Mouse (Mus musculus) kidney, adult 18-20 months (tissue): Measurements from ENCODE around the gene Zfand2a.

Experiments
- DNase-seq: peaks from one replicate; pipeline ENCODE4 v3.0.0; 2021

Zfand2a gene

DNA sequence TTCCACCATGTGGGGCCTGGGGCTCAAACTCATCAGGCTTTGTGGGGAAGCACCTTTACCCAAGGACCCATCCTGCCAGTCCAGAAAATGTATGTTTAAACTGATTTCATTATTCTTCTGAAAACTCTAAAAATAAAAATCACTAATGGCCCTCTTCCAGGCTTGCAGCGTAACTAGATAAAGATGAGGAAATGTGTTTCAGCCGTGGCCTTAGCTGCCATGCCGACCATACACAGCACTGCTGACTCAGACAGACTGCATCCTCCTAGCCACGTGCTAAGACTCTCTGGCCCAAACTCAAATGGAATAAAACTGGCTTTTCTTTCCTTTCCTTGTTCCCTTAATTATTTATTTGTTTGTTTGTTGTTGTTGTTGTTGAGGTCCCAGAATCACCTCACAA lies 19.5 kb downstream of the Zfand2a start:
- DNase-seq = no peak

DNA sequence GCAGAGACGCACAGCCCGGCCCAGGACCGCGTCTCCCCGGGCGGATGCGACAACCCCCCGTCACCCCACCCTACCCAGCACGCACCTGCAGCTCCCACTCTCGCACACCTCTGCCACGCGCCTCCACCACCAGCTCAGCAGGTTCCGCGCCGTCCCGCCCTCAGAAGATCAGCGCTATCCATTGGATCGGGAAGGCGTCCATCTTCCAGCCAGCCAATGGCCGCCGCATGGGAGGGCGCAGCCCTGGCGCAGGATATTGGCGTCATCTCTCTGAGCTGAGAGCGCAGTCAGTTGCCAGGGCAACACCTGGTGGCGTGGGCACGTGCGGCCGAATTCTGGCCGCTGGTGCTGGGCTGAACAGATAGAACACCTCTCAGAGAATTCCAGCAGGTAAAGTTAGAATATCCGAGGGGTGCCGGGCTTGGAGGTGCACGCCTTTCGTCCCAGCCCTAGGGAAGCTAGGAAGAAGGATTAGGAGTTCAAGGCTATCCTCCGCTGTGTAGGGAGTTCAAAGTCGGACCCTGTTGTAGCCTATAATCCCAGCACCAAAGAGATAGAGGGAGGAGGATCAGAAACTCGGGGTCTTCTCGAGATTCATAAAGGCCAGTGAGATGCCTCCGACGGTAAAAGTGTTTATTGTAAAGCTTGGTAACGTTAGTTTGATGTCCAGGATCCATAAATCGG lies 23.8 kb downstream of the Zfand2a start, which contains the start of gene 3110082I17Rik:
Gene 3110082I17Rik, minus strand, starts transcription at position 144 of the 684 bp plus-strand sequence.
- peak; percentile 99 for DNase-seq

GRCm38 (mm10) chr5:139459938-139460337 lies 24.4 kb downstream of the Zfand2a start:
- no peak for DNase-seq

DNA sequence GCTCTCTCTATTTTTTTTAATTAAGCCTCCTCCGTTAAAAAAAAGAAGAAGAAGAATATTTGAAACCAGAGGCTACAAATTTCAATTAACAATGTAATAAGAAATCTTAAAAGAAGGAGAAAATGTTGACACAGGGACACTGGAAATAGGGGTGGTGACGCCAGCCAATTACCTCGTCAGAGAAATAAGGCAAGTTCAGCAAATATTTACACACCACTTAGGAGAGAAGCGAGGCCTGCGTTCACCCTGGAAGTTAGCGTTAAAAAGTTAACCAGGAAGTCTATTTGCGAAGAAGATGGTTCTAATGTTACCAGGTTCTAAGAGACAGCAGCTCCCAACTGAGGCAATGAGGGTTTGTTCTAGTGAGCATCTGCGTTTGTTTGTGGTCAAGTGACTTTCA lies 27.1 kb downstream of the Zfand2a start:
- DNase-seq = no peak

GRCm38 (mm10) chr5:139455166-139455565 lies 29.2 kb downstream of the Zfand2a start:
- DNase-seq = no peak

- DNase-seq = no peak
These were observed 31.3 kb downstream of the Zfand2a start for GRCm38 (mm10) chr5:139453031-139453430.

GRCm38 (mm10) chr5:139449926-139450325 lies 34.4 kb downstream of the Zfand2a start:
- no peak for DNase-seq

DNA sequence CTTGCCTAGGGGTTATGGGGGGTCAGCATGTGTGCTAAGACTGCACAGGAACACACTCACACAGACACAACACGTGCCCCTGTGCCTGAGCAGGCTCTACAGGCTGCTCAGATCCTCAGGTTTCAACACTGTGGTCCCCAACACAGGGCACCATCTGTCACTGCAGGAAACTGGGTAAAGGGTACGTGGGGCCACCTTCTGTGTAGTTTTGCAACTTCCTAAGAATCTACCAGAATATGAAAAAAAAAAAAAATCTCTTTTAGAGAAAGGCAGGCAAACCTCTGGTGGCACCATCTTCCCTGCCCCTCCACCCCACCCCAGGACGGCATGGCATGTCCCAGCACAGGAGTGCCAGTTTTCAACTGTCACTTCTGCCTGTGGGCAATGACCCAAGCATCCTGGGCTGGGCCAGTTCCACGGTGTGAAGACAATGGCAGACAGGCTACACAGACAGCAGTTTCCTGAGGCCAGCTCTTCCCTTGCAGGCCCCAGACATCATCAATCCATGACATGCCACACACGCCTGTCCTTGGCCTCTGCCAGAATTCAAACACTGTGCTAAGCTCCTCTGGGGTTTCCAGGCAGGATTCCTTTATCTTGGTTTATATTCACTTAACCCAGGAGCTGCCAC lies 35.1 kb downstream of the Zfand2a start:
- DNase-seq = peak; percentile 24

DNA sequence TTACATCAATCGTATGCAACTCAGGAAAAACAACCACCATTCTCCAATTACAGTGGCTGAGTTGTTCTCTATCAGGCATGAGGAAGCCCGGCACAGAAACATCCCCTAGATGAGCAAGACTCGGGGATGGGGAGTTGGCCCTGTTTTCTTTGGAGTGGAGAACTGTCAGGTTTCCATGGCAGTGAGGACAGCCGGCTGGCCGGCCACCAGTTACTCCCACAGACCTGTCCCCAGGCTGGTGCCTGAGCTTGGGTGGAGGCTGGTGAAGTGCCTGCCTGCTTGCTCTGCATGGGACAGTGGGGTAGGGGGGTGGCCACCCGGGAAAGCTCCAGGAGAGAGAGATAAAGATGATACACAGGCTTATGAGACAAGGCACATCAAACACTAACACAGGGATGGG lies 36.3 kb downstream of the Zfand2a start:
- no peak for DNase-seq

GRCm38 (mm10) chr5:139445258-139445657 lies 39.1 kb downstream of the Zfand2a start:
- DNase-seq = no peak

DNA sequence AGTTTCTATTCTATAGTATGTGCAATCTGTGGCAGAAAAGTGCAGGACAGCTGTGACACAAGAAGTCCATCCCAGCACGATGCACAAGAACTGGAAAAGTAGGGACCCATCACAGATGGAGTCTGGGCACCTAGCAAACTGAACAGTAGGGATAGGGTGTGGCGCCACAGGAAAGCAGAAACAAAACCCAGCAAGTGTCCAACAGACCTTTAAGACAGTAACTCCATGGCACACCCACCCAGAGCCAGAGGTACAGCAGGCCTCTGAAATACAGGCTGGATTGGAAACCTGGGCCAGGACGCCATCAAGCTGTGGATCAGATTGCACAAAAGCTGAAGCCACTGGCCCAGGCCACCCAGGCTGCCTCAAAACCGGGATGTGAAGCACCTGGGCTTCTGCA lies 41.4 kb downstream of the Zfand2a start:
- no peak for DNase-seq

DNA sequence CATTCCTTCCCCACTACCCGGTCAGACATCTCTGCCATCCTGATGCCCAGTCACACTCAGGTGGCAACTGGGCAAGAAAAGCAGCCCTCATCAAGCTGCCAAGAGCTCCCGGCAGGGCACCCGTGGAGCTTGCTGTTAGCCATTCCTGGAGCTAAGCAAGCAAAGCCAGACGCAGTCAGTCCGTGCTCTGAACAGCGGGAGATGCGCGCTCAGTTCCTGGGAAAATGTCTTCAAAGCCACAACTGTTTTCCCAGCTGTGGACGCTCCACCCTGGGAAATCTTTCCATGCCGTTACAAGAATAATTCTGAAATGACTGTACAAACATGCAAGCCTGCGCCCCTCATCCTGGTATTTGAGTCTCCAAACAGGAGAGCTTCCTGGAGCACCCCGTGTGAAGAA lies 41.9 kb downstream of the Zfand2a start:
- DNase-seq = no peak

DNA sequence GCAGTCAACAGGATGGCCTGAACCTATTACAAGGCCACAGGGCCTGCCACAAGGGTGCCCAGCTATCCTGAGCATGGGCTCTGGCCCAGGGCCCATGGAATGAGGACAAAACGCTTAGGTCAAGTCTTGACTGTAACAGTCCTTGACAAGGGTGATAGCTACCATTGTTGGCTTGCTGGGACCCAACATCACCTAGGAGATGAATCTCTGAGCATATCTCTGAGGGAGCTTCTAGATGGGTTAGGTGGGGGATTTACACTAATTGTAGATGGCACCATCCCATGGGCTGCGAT lies 42.7 kb downstream of the Zfand2a start:
- no peak for DNase-seq

DNA sequence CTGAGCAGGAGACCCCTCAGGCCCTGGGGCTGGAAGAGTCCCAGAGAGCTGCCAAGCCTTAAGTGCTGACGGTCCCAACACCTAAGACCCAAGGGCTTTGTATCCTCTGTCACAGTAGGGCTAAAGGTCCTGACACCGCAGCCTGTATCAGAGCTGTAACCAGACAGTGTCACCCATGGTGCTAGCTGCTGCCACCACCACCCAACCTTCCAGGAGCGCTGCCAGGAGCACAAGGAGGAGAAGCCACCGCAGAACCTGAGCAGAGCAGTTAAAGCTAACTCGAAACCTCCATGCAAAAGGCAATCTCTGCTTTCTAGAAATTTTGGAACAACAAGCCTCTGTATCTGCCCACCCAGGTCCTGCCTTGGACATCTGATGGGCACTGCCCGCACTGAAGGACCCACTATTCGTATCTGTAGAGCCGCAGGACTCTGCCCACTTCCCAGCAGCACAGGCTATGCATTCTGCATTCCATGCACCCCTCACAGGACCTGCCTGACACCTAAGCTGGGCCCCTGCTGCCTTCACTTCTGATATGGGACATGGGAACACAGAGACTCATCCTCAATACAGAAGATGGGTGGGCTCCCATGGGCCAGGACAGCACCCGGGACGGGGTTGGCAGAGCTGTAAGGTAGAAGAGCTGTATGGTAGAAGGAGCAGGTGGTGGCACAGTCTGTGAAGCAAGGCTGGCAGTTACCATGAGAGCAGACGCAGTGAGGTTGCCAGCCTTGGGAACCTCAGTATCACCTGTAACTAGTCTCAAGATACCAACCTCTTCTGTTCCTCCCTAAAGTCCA lies 43.2 kb downstream of the Zfand2a start:
- no peak for DNase-seq

DNA sequence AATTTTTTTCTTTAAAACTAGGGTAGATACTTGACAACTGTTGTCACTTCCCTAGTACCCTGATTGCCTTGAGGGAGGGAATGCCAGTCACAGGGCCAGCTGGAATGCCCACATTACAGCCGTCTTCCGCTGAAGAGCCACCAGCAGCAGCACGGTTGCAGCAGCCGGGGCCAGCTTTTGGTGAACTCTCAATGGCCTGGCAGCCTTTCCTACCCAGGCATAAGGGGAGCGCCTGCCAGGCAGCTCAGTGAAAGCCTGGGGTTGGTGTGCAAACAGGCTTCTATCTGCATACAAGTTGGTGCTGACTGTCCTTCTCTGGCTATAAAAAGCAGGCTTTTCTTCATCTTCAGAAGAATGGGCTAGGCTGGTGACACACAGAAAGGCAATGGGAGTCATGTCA lies 43.9 kb downstream of the Zfand2a start:
- DNase-seq = no peak

GRCm38 (mm10) chr5:139438440-139438839 lies 45.9 kb downstream of the Zfand2a start:
- DNase-seq = no peak

DNA sequence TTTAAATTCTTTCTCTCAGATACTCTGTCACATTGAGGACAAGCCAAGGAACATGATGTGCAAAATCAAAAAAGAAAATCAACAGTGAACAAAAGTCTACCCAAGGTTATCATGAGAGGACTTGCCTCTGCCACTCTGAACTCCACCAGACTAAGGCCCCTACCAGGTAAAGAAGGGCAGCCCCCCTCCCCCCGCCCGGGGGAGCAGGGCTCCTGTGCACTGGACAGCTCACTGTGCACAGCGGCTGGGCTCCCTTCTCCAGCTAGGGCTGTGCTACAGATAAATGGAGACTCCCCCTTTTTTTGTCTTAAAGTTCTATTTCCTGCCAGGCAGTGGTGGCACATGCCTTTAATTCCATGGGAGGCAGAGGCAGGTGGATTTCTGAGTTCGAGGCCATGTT lies 46.6 kb downstream of the Zfand2a start:
- no peak for DNase-seq

DNA sequence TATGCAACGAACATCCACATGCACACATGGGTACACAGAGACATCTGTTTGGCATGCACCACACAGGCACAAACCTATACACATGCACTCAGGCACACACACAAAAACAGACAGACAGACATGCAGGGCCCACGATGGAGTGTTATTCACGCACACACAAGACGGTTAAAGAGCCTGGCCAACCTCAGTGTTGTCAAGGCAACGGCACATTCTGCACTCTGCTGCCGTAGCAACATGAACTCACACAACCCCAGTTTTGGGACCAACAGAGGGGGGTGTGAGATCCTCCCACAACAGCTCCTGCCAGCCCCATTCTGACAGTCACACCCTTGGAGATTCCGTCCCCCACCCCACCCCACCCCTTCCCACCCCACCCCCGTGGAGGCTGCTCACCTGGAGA lies 49.4 kb downstream of the Zfand2a start:
- no peak for DNase-seq

- DNase-seq = no peak
These were observed 50.3 kb downstream of the Zfand2a start for GRCm38 (mm10) chr5:139433842-139434568.

DNA sequence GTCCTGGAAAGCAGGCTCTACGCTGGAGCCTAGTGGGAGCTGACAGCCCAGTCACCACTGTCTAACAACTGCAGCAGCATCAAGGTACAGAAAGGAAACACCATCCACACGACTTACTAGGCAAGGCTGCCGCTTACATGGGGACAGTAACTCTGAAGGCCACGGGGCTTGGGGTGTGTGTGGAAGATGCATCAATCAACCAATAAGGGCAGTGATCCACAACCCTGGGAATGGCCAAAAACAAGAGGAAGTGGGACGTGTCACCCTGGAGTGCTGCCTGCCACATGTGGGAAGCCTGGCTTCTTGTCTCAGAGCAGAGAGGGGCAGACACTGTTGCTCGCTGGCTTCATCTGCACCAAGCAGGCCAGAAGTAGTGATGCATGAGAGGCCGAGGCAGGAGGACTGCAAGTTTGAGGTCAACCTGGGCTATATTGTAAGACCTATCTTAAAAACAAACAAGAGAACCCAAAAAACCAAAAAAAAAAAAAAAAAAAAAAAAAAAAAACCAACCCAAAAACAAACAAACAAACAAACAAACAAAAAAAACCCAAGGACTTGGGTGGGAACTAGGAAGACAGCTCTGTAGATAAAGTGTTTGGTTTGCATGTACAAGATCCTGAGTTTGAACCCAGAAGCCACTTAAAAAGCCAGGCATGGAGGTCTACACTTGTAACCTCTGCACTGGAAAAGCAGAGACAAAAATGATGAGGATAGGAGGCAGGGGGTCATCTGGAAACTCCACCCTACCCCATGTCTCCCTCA lies 51.4 kb downstream of the Zfand2a start:
- DNase-seq = no peak

DNA sequence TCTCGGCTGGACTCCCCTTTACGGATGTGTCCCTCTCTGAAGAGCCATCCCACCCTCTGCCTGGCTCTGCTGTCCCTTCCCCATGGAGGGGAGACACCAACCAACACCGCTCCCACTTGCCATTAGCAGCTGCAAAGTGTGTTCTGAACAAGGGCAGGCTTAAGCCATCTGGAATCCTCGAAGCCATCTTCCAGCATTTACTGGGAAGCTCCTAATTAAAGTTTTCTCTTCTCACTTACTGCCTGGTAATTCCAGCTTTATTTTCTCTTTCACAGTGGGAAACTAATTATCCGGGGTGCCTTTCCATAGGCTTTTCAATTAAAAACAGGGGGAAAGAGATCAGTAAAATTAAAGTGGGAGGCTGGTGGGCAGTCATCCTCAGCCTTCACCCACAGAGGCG lies 52.0 kb downstream of the Zfand2a start:
- no peak for DNase-seq

GRCm38 (mm10) chr5:139429818-139430341 lies 54.5 kb downstream of the Zfand2a start:
- DNase-seq = peak; percentile 36
